In the genomic region with DNA sequence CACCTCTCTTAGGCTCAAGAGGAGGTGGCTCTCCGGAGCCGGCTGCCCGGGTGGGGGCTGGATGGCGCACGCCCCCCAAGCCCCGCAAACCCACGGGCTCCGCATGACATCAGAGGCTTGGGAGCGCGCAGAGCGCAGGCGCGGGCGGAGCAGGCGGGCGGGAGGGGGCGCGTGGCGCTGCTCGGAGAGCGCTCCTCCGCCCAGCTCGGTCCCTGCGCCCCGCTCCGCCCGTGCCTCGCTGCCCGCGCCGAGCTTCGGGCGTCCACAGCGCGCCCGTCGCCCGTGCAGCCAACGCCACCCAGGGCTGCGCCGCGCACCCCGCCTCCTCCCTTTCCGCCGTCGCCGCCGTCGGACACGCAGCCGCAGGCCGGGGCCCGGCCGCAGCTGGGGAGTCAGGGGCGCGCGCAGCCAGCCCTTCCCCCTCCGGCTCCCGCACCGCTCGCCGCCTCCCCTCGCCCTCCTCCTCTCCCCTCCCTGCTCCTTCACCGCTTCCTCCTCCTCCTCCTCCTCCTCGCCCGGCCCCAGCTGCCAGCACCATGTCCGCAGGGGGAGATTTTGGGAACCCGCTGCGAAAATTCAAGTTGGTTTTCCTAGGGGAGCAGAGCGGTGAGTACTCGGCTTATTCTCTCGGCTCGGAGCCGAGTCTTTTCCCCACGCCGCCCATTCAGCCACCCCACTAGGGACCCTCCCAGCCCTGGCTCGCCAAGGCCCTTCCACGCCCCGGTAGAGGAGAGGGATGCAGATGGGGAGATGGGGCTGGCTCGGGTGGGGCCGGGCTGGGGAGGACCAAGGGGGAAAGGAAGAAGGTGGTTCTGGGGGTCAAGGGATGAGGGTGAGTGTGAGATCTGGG, we compare ENCODE assay signal across 8 mouse cellular contexts. TPM values are rescaled to one million over a fixed set of nuclear protein-coding genes. Genes with fewer than 3 reads are reported as not detected.
DNase-seq lines count a peak whose midpoint lies in the region; ATAC-seq lines count a peak whose summit lies in the region.

A gene (plus strand): TSS at position 167 of the 850 bp plus-strand sequence.

- H3K9ac ChIP-seq in forebrain, embryonic 15.5 days (replicated peaks), result peak within 1 kb of the TSS; percentile 94
- H3K9ac ChIP-seq in hindbrain, embryonic 13.5 days, result peak within 1 kb of the TSS; percentile 91

- peaks cover 47% of the 10 kb centered on the region for H3K4me1 ChIP-seq in forebrain, embryonic 15.5 days
- H3K4me1 ChIP-seq in hindbrain, embryonic 13.5 days (replicated peaks), result peaks cover 68% of the 10 kb centered on the region

- H3K36me3 ChIP-seq in forebrain, embryonic 15.5 days, result no peaks in the 10 kb centered on the region
- 0 out of 2 replicates have a peak, but pooled peaks cover 9% of the 10 kb centered on the region for H3K36me3 ChIP-seq in hindbrain, embryonic 13.5 days
- no peaks in the 10 kb centered on the region for H3K36me3 ChIP-seq in splenic B cell, adult 2 months (ENCODE audit: control insufficient read depth, insufficient read depth, low read length, poor library complexity, severe bottlenecking)

- peak; percentile 36 to 42 for DNase-seq in adrenal gland, adult 18-20 months (ENCODE audit: low spot score in 2 of 2)
- DNase-seq in adrenal gland, postnatal 4 days (ENCODE audit: low spot score in 2 of 2), result no peak
- peak; percentile 83 to 84 for DNase-seq in left cerebral cortex, postnatal 25 days (ENCODE audit: low spot score in 2 of 2)
- DNase-seq in mesoderm, embryonic 11.5 days (ENCODE audit: low read depth, low spot score), result peak; percentile 54
- peak; percentile 69 for DNase-seq in splenic B cell, adult 2 months (ENCODE audit: low read depth, low spot score)

- WGBS in forebrain, embryonic 15.5 days, result under 1% methylated on average over 64 of the region's 81 CpGs
- under 1% methylated on average over 42 of the region's 81 CpGs for WGBS in hindbrain, embryonic 13.5 days

- peaks cover 4% of the 10 kb centered on the region; the same call in 1 of the 2 replicates for H3K27me3 ChIP-seq in forebrain, embryonic 15.5 days
- no peaks in the 10 kb centered on the region for H3K27me3 ChIP-seq in hindbrain, embryonic 13.5 days
- H3K27me3 ChIP-seq in splenic B cell, adult 2 months (ENCODE audit: control insufficient read depth, insufficient read depth, low read length, poor library complexity, severe bottlenecking), result no peaks in the 10 kb centered on the region

- H3K4me2 ChIP-seq in forebrain, embryonic 15.5 days (replicated peaks), result peak within 1 kb of the TSS; percentile 90
- H3K4me2 ChIP-seq in hindbrain, embryonic 13.5 days, result peak within 1 kb of the TSS; percentile 93

- intact Hi-C loops in left cerebral cortex, postnatal 25 days (cut with DNase I), result loop anchor here (1.0 to 2.0 kb wide), 2 partner anchors 22 to 35 kb away; no protein-coding TSS in a partner anchor

- H3K9me3 ChIP-seq in forebrain, embryonic 15.5 days, result no peaks in the 10 kb centered on the region
- H3K9me3 ChIP-seq in hindbrain, embryonic 13.5 days, result no peaks in the 10 kb centered on the region

- ATAC-seq in cerebellum, adult (ENCODE audit: insufficient number of reproducible peaks, low FRiP score, low TSS enrichment), result peak; percentile 73
- ATAC-seq in forebrain, embryonic 15.5 days (replicated peaks), result peak; percentile 79
- ATAC-seq in hindbrain, embryonic 13.5 days (ENCODE audit: low FRiP score), result peak; percentile 77

- H3K4me3 ChIP-seq in forebrain, embryonic 15.5 days, result peak within 1 kb of the TSS; percentile 98
- peak within 1 kb of the TSS; percentile 81 for H3K4me3 ChIP-seq in hindbrain, embryonic 13.5 days

- H3K27ac ChIP-seq in forebrain, embryonic 15.5 days (replicated peaks), result peak within 1 kb of the TSS; percentile 96
- H3K27ac ChIP-seq in hindbrain, embryonic 13.5 days, result peak within 1 kb of the TSS; percentile 97

RNA-seq across cellular contexts. Expression of the gene that starts here (rescaled TPM):
- total RNA-seq in adrenal gland, adult 18-20 months (2021), result 1 to 10 TPM; 3.0 to 8.4 TPM
- total RNA-seq in adrenal gland, postnatal 4 days (2021), result 10 to 100 TPM in 1 of 2 experiments, 1 to 10 TPM in 1; 8.6 to 19.0 TPM
- 62.3 and 63.3 TPM in 2 replicates for polyA plus RNA-seq in forebrain, embryonic 15.5 days (2015; fragmentation: Nextera tagmentation; extraction: Ambion mirVana)
- polyA plus RNA-seq in hindbrain, embryonic 13.5 days (2015; fragmentation: Nextera tagmentation; extraction: Ambion mirVana), result 80.2 and 83.1 TPM in 2 replicates
- 100 to 1,000 TPM; 629 to 631 TPM for total RNA-seq in left cerebral cortex, postnatal 25 days (2021)

Comparison
In these comparisons a context has a peak if more than half of its experiments do, and no peak if none do; other contexts are left out.
1. RNA of the gene that starts here (total RNA-seq): 629 to 631 TPM in left cerebral cortex, postnatal 25 days; 8.6 to 19.0 TPM in adrenal gland, postnatal 4 days and 3.0 to 8.4 TPM in adrenal gland, adult 18-20 months; every median in the first group is over 10 times any median in the second.
2. DNase-seq: peak in adrenal gland, adult 18-20 months (2 of 2), left cerebral cortex, postnatal 25 days (2 of 2), mesoderm, embryonic 11.5 days (single experiment) and splenic B cell, adult 2 months (single experiment); none in adrenal gland, postnatal 4 days (0 of 2).
3. Peak in every context shown above with its lines, with median percentiles within 50 percentile points of each other: ATAC-seq.